Mouse (Mus musculus) megakaryocyte, embryonic 14.5 days (primary cell): ENCODE data around the gene Npr2. TPM values are rescaled to one million over a fixed set of nuclear protein-coding genes. Genes with fewer than 3 reads are reported as not detected.

Experiments used
- H3K27me3 ChIP-seq: replicated peaks from 2 replicates; pipeline ENCODE3; 2012; ENCODE audit warnings: inconsistent platforms
- H3K36me3 ChIP-seq: replicated peaks from 2 replicates; pipeline ENCODE3; 2012; ENCODE audit warnings: low read length, inconsistent platforms, mixed read lengths
- H3K4me1 ChIP-seq: 2 replicates; pipeline ENCODE4 v1.6.1; 2012; ENCODE audit warnings: inconsistent platforms
- H3K4me3 ChIP-seq: replicated peaks from 2 replicates; pipeline ENCODE3; 2012; ENCODE audit warnings: moderate library complexity, mild to moderate bottlenecking, inconsistent platforms
- H3K9me3 ChIP-seq: 2 replicates; pipeline ENCODE4 v1.6.1; 2012; ENCODE audit warnings: inconsistent platforms
- FLI1 ChIP-seq: IDR thresholded peaks from 2 replicates; pipeline ENCODE4 v1.6.1; 2012; ENCODE audit warnings: low read length, inconsistent platforms, mixed read lengths
- GATA1 ChIP-seq: IDR thresholded peaks from 3 replicates; pipeline ENCODE4 v1.6.1; 2012; ENCODE audit warnings: mixed read lengths, low read length, inconsistent platforms, borderline replicate concordance
- polyA plus RNA-seq: library from polyadenylated mRNA; stranded (reverse); fragments of >175 nt; gene quantifications from 2 replicates; pipeline ENCODE4 v1.2.3, GENCODE M21; 2012; ENCODE audit warnings: low replicate concordance; ENCODE audit not compliant: insufficient read depth

The Npr2 gene
- polyA plus RNA-seq, 1 experiment, result not detected

DNA sequence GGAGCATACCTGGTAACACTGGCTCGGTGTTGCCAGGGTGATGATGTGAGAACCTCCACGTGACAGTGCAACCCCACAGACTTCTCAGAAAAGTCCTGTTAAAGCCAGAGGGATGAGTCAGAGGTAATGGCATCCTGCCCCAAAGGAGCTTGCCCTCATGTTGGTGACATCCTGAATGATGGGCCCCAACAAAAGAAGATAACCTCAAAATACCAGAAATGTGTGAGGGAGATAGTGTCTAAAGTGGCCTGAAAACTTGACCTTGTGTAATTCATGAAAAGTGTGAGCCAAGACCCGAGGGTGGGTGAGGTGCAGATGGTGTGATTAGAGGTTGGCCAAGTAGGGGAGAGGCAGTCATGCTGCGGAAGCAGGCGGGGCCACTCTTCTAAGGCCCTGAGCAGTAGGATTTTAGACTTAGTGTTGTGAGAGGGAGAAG is 62.1 kb downstream of the Npr2 start:
- Histone ChIP-seq H3K9me3 (no peaks in the 10 kb centered on the region), H3K27me3 (peaks cover 48% of the 10 kb centered on the region), H3K4me3 (peak overlapping the region; percentile 39), H3K4me1 (peaks cover 44% of the 10 kb centered on the region), H3K36me3 (no peaks in the 10 kb centered on the region)
- no peak for TF ChIP-seq GATA1
- TF ChIP-seq FLI1, result no peak

DNA sequence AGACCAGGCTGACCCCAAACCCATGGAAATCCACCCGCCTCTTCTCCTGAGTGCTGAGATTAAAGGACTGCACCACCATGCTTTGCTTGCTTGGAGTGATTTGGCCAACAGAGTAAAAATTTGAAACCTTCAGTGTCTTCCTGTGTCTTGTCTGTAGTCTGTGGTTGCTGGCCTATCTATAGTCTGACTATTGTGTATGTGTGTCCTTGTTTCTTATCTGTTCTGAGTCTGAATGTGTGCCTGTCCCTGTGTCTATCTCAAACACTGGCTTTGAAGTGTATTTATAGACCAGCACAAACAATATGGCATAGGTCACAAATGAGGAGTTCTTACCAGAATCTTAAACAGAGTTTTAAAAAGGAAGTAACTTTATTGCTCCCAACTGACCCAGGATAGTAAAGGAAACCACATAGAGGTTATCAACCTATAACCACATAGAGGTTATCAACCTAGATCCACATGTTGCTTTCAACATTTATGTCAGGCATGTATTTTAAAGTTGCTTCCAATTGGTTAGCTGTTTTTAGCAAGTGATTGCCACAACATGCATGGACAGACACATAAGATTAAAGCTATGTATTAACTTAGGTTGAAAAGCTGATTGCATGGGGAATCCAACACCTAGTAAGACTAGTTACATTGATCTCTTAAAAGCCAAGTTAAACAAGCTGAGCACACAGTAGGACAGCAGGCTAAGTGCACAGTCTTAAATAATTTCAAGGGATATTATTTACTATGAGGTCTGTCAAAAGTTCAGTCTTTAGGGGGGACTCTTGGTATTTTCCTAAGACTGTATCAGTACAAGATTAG is 62.9 kb downstream of the Npr2 start:
- Histone ChIP-seq H3K4me3 (no peak overlapping the region), H3K27me3 (peaks cover 48% of the 10 kb centered on the region), H3K4me1 (peaks cover 44% of the 10 kb centered on the region), H3K36me3 (no peaks in the 10 kb centered on the region), H3K9me3 (no peaks in the 10 kb centered on the region)
- TF ChIP-seq GATA1, result no peak
- TF ChIP-seq FLI1, result no peak

DNA sequence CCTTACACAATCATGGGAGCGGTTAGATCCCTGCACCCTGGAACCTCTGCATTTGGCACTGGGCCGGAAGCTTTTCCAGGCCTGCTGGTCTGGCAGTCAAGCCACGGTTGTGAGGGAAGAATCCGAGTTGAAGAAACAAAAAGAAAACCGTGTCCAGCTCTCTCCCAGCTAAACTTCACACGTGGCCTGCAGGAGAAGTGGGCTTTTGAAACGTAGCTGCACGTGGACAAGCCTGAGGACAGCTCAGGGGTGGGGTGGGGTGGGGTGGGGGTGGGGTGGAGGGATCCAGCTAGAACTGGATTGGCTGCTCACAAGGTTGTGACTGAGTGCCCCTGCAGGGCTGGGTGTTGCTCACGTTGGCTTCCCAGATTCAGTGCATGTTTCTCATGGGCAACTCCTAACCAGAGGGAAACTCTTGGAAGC is 63.5 kb downstream of the Npr2 start:
- Histone ChIP-seq H3K4me3 (no peak overlapping the region), H3K27me3 (peaks cover 44% of the 10 kb centered on the region), H3K4me1 (peaks cover 44% of the 10 kb centered on the region), H3K36me3 (no peaks in the 10 kb centered on the region), H3K9me3 (no peaks in the 10 kb centered on the region)
- TF ChIP-seq GATA1 (no peak), FLI1 (no peak)

DNA sequence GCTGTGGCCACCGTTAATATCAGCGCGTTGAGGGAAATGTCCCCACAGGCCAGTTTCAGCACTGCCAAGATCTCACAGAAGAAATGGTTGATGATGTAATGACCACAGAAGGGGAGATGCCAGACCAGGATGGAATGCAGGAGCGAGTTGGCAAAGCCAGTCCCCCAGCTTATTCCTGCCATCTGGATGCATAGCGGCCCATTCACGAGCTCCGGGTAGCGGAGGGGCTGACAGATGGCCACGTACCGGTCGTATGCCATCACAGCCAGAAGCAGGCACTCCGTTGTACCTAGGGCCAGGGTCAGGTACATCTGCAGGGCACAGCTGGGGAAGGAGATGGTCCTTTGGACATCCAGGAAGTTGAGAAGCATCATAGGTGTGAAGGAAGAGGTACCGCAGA is 64.8 kb downstream of the Npr2 start:
- Histone ChIP-seq H3K4me1 (peaks cover 44% of the 10 kb centered on the region), H3K4me3 (no peak overlapping the region), H3K27me3 (peaks cover 36% of the 10 kb centered on the region), H3K36me3 (no peaks in the 10 kb centered on the region), H3K9me3 (no peaks in the 10 kb centered on the region)
- TF ChIP-seq FLI1, result no peak
- TF ChIP-seq GATA1, result no peak

DNA sequence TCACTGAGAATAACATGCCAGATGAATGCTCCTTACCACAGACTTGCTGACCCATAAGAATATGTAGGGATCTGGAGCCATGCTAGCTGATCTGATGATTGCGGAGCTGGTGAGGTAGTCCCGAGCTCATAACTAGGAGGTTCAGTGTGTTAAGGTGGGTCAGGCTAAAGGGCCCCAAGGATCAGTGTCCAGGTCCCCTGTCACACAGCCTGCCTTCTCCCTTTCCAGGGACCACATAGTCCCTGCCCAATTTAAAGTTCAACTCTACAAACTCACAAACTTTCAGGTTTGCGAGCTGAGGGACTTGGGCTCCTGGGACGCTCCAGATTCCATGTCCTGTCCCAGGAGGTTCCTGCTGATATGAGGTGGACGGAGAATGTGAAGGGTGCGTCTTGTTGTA is 69.0 kb downstream of the Npr2 start, which contains the start of gene Olfr70:
TSS of gene Olfr70 (minus strand) at position 101 of the 400 bp plus-strand sequence.
- Histone ChIP-seq H3K4me3 (no peak within 1 kb of the TSS), H3K9me3 (no peaks in the 10 kb centered on the region), H3K27me3 (peaks cover 48% of the 10 kb centered on the region), H3K36me3 (no peaks in the 10 kb centered on the region), H3K4me1 (peaks cover 12% of the 10 kb centered on the region)
- TF ChIP-seq GATA1, result no peak
- TF ChIP-seq FLI1, result no peak

Other genes with a start within 250 kb of the Npr2 start
- 11.5 and 32.0 TPM in 2 replicates for gene Rusc2, start 250.0 kb upstream of the Npr2 start, polyA plus RNA-seq
- gene Fam166b, start 202.8 kb upstream of the Npr2 start, polyA plus RNA-seq, result 0.55 TPM in 1 of 2 replicates, not detected in the other
- 28.2 and 39.0 TPM in 2 replicates for gene Tesk1, start 190.0 kb upstream of the Npr2 start, polyA plus RNA-seq
- 3.1 and 26.7 TPM in 2 replicates for gene Cd72, start 177.3 kb upstream of the Npr2 start, polyA plus RNA-seq
- 3.9 TPM in 1 of 2 replicates, not detected in the other for gene Sit1, start 148.2 kb upstream of the Npr2 start, polyA plus RNA-seq
- 74.6 and 104 TPM in 2 replicates for gene Ccdc107, start 139.0 kb upstream of the Npr2 start, polyA plus RNA-seq
- gene Arhgef39, start 132.2 kb upstream of the Npr2 start, polyA plus RNA-seq, result 9.6 and 20.9 TPM in 2 replicates
- 1.4 and 11.2 TPM in 2 replicates for gene Car9, start 125.0 kb upstream of the Npr2 start, polyA plus RNA-seq
- 4.7 TPM in 1 of 2 replicates, not detected in the other for gene Tpm2, start 108.2 kb upstream of the Npr2 start, polyA plus RNA-seq
- gene Creb3, start 69.6 kb upstream of the Npr2 start, polyA plus RNA-seq, result 2.7 TPM in 1 of 2 replicates, not detected in the other
- 637 and 823 TPM in 2 replicates for gene Tln1, start 69.2 kb upstream of the Npr2 start, polyA plus RNA-seq
- 26.9 and 28.2 TPM in 2 replicates for gene Rgp1, start 53.2 kb upstream of the Npr2 start, polyA plus RNA-seq
- gene Gba2, start 53.1 kb upstream of the Npr2 start, polyA plus RNA-seq, result 9.1 and 40.1 TPM in 2 replicates
- not detected in 2 replicates for gene Msmp, start 47.4 kb upstream of the Npr2 start, polyA plus RNA-seq
- not detected in 2 replicates for gene Spag8, start 21.7 kb downstream of the Npr2 start, polyA plus RNA-seq
- 8.0 and 30.1 TPM in 2 replicates for gene Hint2, start 24.5 kb downstream of the Npr2 start, polyA plus RNA-seq
- 2.8 TPM in 1 of 2 replicates, not detected in the other for gene Tmem8b, start 37.0 kb downstream of the Npr2 start, polyA plus RNA-seq
- gene Fam221b, start 37.2 kb downstream of the Npr2 start, polyA plus RNA-seq, result 0.29 TPM in 1 of 2 replicates, not detected in the other
- gene Olfr70, start 68.9 kb downstream of the Npr2 start, polyA plus RNA-seq, result not detected in 2 replicates
- not detected in 2 replicates for gene Olfr71, start 78.3 kb downstream of the Npr2 start, polyA plus RNA-seq
- gene Hrct1, start 95.3 kb downstream of the Npr2 start, polyA plus RNA-seq, result 0.12 TPM in 1 of 2 replicates, not detected in the other
- gene Spaar, start 98.1 kb downstream of the Npr2 start, polyA plus RNA-seq, result not detected in 2 replicates
- gene Olfr159, start 139.1 kb downstream of the Npr2 start, polyA plus RNA-seq, result not detected in 2 replicates
- not detected in 2 replicates for gene Olfr156, start 192.0 kb downstream of the Npr2 start, polyA plus RNA-seq
- 0.13 and 0.40 TPM in 2 replicates for gene Olfr157, start 208.3 kb downstream of the Npr2 start, polyA plus RNA-seq
- 0.08 TPM in 1 of 2 replicates, not detected in the other for gene Olfr155, start 219.6 kb downstream of the Npr2 start, polyA plus RNA-seq
- not detected in 2 replicates for gene Reck, start 243.6 kb downstream of the Npr2 start, polyA plus RNA-seq